Mouse (Mus musculus) limb, embryonic 14.5 days (tissue): Measurements from ENCODE around the gene Arhgef3. TPM values are rescaled to one million over a fixed set of nuclear protein-coding genes. Genes with fewer than 3 reads are reported as not detected.

Source experiments
- ATAC-seq: fragments of 200-750 bp; cut with Nextera tagmentation; 2 replicates; pipeline ENCODE4 v1.8.0; 2017; ENCODE audit warnings: low read depth, moderate number of reproducible peaks, moderate TSS enrichment; ENCODE audit not compliant: low FRiP score
- DNase-seq: peaks from one replicate; pipeline ENCODE4 v3.0.0-alpha.2; 2015; ENCODE audit warnings: low spot score
- H3K27ac ChIP-seq: fragments of 300-500 bp; sonication (generic); replicated peaks from 2 replicates; pipeline ENCODE4 v1.5.1; 2014; ENCODE audit warnings: low read depth, mild to moderate bottlenecking, low read length, moderate library complexity, mixed read lengths
- H3K27me3 ChIP-seq: fragments of 300-500 bp; sonication (generic); 2 replicates; pipeline ENCODE4 v1.6.1; 2014; ENCODE audit warnings: low read length, mixed read lengths; ENCODE audit not compliant: control insufficient read depth, insufficient read depth
- H3K36me3 ChIP-seq: fragments of 300-500 bp; sonication (generic); 2 replicates; pipeline ENCODE4 v1.6.1; 2014; ENCODE audit warnings: mild to moderate bottlenecking, low read length, moderate library complexity, mixed read lengths; ENCODE audit not compliant: control insufficient read depth, insufficient read depth
- H3K4me1 ChIP-seq: fragments of 300-500 bp; sonication (generic); 2 replicates; pipeline ENCODE4 v1.6.1; 2014; ENCODE audit warnings: antibody characterized with exemption, low read length, mixed read lengths; ENCODE audit not compliant: control insufficient read depth, insufficient read depth
- H3K4me2 ChIP-seq: fragments of 300-500 bp; sonication (generic); replicated peaks from 2 replicates; pipeline ENCODE4 v1.6.1; 2014; ENCODE audit warnings: low read depth, mild to moderate bottlenecking, low read length, moderate library complexity; ENCODE audit not compliant: severe bottlenecking
- H3K4me3 ChIP-seq: fragments of 300-500 bp; sonication (generic); replicated peaks from 2 replicates; pipeline ENCODE4 v1.5.1; 2014; ENCODE audit warnings: low read length
- H3K9ac ChIP-seq: fragments of 300-500 bp; sonication (generic); 2 replicates; pipeline ENCODE4 v1.6.1; 2014; ENCODE audit warnings: mild to moderate bottlenecking, low read depth, low read length, moderate library complexity; ENCODE audit not compliant: severe bottlenecking
- H3K9me3 ChIP-seq: fragments of 300-500 bp; sonication (generic); 2 replicates; pipeline ENCODE4 v1.6.1; 2016; ENCODE audit warnings: low read length; ENCODE audit not compliant: control insufficient read depth
- POLR2A ChIP-seq: fragments of 200-500 bp; IDR thresholded peaks from 2 replicates; pipeline ENCODE4 v1.8.0; 2012; ENCODE audit warnings: inconsistent platforms, mild to moderate bottlenecking, moderate library complexity, borderline replicate concordance; ENCODE audit not compliant: insufficient read depth, insufficient read length; ENCODE audit errors: extremely low read depth
- WGBS: fragments of 180-500 bp; shearing (Covaris S2); extraction: QIAGEN DNeasy Blood & Tissue Kit; methylation state at CpG from one replicate; pipeline ENCODE4 v1.1.7; 2014; 5-methylcytosine and 5-hydroxymethylcytosine counted together
- polyA plus RNA-seq, 2 experiments: library from polyadenylated mRNA; depleted of rRNA in 1 of 2; stranded (reverse) in 1 of 2; unstranded in 1 of 2; fragments of >200 nt; fragmentation: Nextera tagmentation in 1 of 2; extraction: Ambion mirVana in 1 of 2; gene quantifications; 2 replicates each; pipeline versions ENCODE4 v1.2.1 to v1.2.3; 2012 to 2014

The Arhgef3 gene
- polyA plus RNA-seq, 2 experiments = 14.3 to 22.5 TPM

GRCm38 (mm10) chr14:27340682-27341415 is 226.2 kb downstream of the Arhgef3 start:
- no peak overlapping the region for H3K9ac ChIP-seq
- no peaks in the 10 kb centered on the region for H3K9me3 ChIP-seq
- no peak overlapping the region for H3K27ac ChIP-seq
- peaks cover 12% of the 10 kb centered on the region for H3K4me1 ChIP-seq
- 70% methylated on average over 5 of the region's 5 CpGs for WGBS
- H3K4me3 ChIP-seq = no peak overlapping the region
- H3K27me3 ChIP-seq = no peaks in the 10 kb centered on the region
- ATAC-seq (no peak), DNase-seq (no peak)
- H3K36me3 ChIP-seq = no peaks in the 10 kb centered on the region
- TF ChIP-seq POLR2A = no peak
- no peak overlapping the region for H3K4me2 ChIP-seq

GRCm38 (mm10) chr14:27341486-27341885 is 226.8 kb downstream of the Arhgef3 start:
- Histone ChIP-seq H3K4me1 (peaks cover 12% of the 10 kb centered on the region), H3K36me3 (no peaks in the 10 kb centered on the region), H3K9ac (no peak overlapping the region), H3K27ac (no peak overlapping the region), H3K4me2 (no peak overlapping the region), H3K27me3 (no peaks in the 10 kb centered on the region), H3K4me3 (no peak overlapping the region), H3K9me3 (no peaks in the 10 kb centered on the region)
- no peak for DNase-seq
- TF ChIP-seq POLR2A = no peak
- WGBS = 49% methylated on average over 5 of the region's 5 CpGs
- no peak for ATAC-seq

- Histone ChIP-seq H3K9me3 (no peaks in the 10 kb centered on the region), H3K4me3 (no peak overlapping the region), H3K4me2 (no peak overlapping the region), H3K27ac (no peak overlapping the region), H3K27me3 (no peaks in the 10 kb centered on the region), H3K36me3 (no peaks in the 10 kb centered on the region), H3K4me1 (peaks cover 7% of the 10 kb centered on the region), H3K9ac (no peak overlapping the region)
- TF ChIP-seq POLR2A = no peak
- ATAC-seq (no peak), DNase-seq (no peak)
- 82% methylated on average over 2 of the region's 2 CpGs for WGBS
Observed at GRCm38 (mm10) chr14:27342451-27342850, 227.8 kb downstream of the Arhgef3 start.

GRCm38 (mm10) chr14:27344250-27344990 is 229.7 kb downstream of the Arhgef3 start:
- WGBS = 46% methylated on average over 4 of the region's 4 CpGs
- Histone ChIP-seq H3K36me3 (no peaks in the 10 kb centered on the region), H3K9me3 (no peaks in the 10 kb centered on the region), H3K27ac (no peak overlapping the region), H3K27me3 (no peaks in the 10 kb centered on the region), H3K9ac (no peak overlapping the region), H3K4me2 (no peak overlapping the region), H3K4me3 (no peak overlapping the region), H3K4me1 (peaks cover 4% of the 10 kb centered on the region; the same call in 1 of the 2 replicates)
- no peak for TF ChIP-seq POLR2A
- DNase-seq = no peak
- ATAC-seq = no peak

GRCm38 (mm10) chr14:27345051-27345885 is 230.6 kb downstream of the Arhgef3 start:
- TF ChIP-seq POLR2A = no peak
- ATAC-seq (no peak), DNase-seq (no peak)
- Histone ChIP-seq H3K9ac (no peak overlapping the region), H3K4me3 (no peak overlapping the region), H3K27me3 (no peaks in the 10 kb centered on the region), H3K4me1 (peaks cover 8% of the 10 kb centered on the region), H3K36me3 (no peaks in the 10 kb centered on the region), H3K4me2 (no peak overlapping the region), H3K27ac (no peak overlapping the region), H3K9me3 (no peaks in the 10 kb centered on the region)
- 90% methylated on average over 7 of the region's 7 CpGs for WGBS
